Comparison of ENCODE assay signal across 9 mouse cellular contexts in genomic region chr10:121432635-121433280, GRCm38 (mm10). TPM values are rescaled to one million over a fixed set of nuclear protein-coding genes. Genes with fewer than 3 reads are reported as not detected.
A peak's percentile ranks its signal among the peaks of the same experiment; 100 is the strongest.
DNase-seq lines count a peak whose midpoint lies in the region; ATAC-seq and TF ChIP-seq lines count a peak whose summit lies in the region.
"Had no signal": no experiment of that assay in that cellular context is flagged by ENCODE, and none has a peak within 500 bp of the region (broad histone marks: within the 10 kb centered on the region; RNA-seq: fewer than 3 reads in every experiment).

No protein-coding gene starts in this region.

- H3K36me3 ChIP-seq in heart, adult 2 months (ENCODE audit: control insufficient read depth, insufficient read depth, low read length) = peaks cover 7% of the 10 kb centered on the region; the same call in 1 of the 2 replicates
- no peaks in the 10 kb centered on the region for H3K36me3 ChIP-seq in embryonic facial prominence, embryonic 10.5 days (replicated peaks)
- no peaks in the 10 kb centered on the region for H3K36me3 ChIP-seq in intestine, embryonic 14.5 days (ENCODE audit: control insufficient read depth, insufficient read depth, low read length)
- no peaks in the 10 kb centered on the region for H3K36me3 ChIP-seq in midbrain, postnatal 0 days (ENCODE audit: insufficient read depth, low read length)

- no peaks in the 10 kb centered on the region for H3K27me3 ChIP-seq in heart, adult 2 months (ENCODE audit: control insufficient read depth, insufficient read depth, low read length)
- H3K27me3 ChIP-seq in embryonic facial prominence, embryonic 10.5 days (replicated peaks; ENCODE audit: low read depth, poor library complexity, severe bottlenecking) = no peaks in the 10 kb centered on the region
- H3K27me3 ChIP-seq in intestine, embryonic 14.5 days (replicated peaks; ENCODE audit: control insufficient read depth, insufficient read depth, low read length) = no peaks in the 10 kb centered on the region
- H3K27me3 ChIP-seq in midbrain, postnatal 0 days (ENCODE audit: insufficient read depth, low read length) = no peaks in the 10 kb centered on the region
- H3K27me3 ChIP-seq: Patski had no signal

- H3K9ac ChIP-seq in heart, adult 2 months (ENCODE audit: low read depth, low read length) = peak overlapping the region; percentile 53
- no peak overlapping the region for H3K9ac ChIP-seq in intestine, embryonic 14.5 days (ENCODE audit: low read length)
- no peak overlapping the region for H3K9ac ChIP-seq in midbrain, postnatal 0 days (replicated peaks; ENCODE audit: low read length, poor library complexity, severe bottlenecking)

- no peak for ATAC-seq in intestine, embryonic 14.5 days (replicated peaks; ENCODE audit: low FRiP score, low TSS enrichment, low read depth)
- no peak for ATAC-seq in midbrain, postnatal 0 days (ENCODE audit: low FRiP score)
- ATAC-seq: Patski had no signal

- H3K4me3 ChIP-seq in heart, adult 2 months = peak overlapping the region; percentile 5
- H3K4me3 ChIP-seq in embryonic facial prominence, embryonic 10.5 days = no peak overlapping the region
- no peak overlapping the region for H3K4me3 ChIP-seq in intestine, embryonic 14.5 days (ENCODE audit: low read depth, low read length)
- H3K4me3 ChIP-seq in midbrain, postnatal 0 days (ENCODE audit: low read depth, low read length) = no peak overlapping the region

- peaks cover 5% of the 10 kb centered on the region for H3K79me2 ChIP-seq in heart, adult 2 months (replicated peaks; ENCODE audit: control insufficient read depth, insufficient read depth, low read length)

- intact Hi-C loops in heart, adult 2 months (cut with DNase I) = no loop called here

- 9% methylated on average over 16 of the region's 16 CpGs for WGBS in heart, adult 2 months
- WGBS in embryonic facial prominence, embryonic 10.5 days = 33% methylated on average over 16 of the region's 16 CpGs
- WGBS in intestine, embryonic 14.5 days = 28% methylated on average over 16 of the region's 16 CpGs
- WGBS in midbrain, postnatal 0 days = 19% methylated on average over 16 of the region's 16 CpGs

- H3K4me1 ChIP-seq in heart, adult 2 months (ENCODE audit: control insufficient read depth, insufficient read depth, low read length) = peaks cover 42% of the 10 kb centered on the region
- peaks cover 93% of the 10 kb centered on the region for H3K4me1 ChIP-seq in embryonic facial prominence, embryonic 10.5 days
- peaks cover 76% of the 10 kb centered on the region for H3K4me1 ChIP-seq in intestine, embryonic 14.5 days (replicated peaks; ENCODE audit: control insufficient read depth, insufficient read depth, low read length)
- peaks cover 7% of the 10 kb centered on the region; the same call in 1 of the 2 replicates for H3K4me1 ChIP-seq in midbrain, postnatal 0 days (ENCODE audit: insufficient read depth, low read length)

- no peak for TF ChIP-seq POLR2A in heart, adult 2 months (IDR thresholded peaks at IDR 0.05; ENCODE audit: insufficient read depth, low read depth, low read length)

- no peaks in the 10 kb centered on the region for H3K9me3 ChIP-seq in embryonic facial prominence, embryonic 10.5 days
- H3K9me3 ChIP-seq in intestine, embryonic 14.5 days (ENCODE audit: control insufficient read depth, low read length) = no peaks in the 10 kb centered on the region
- H3K9me3 ChIP-seq in midbrain, postnatal 0 days (ENCODE audit: low read length) = no peaks in the 10 kb centered on the region

- peak overlapping the region; percentile 18; the same call in 1 of the 2 replicates for H3K4me2 ChIP-seq in intestine, embryonic 14.5 days (ENCODE audit: low read length)
- H3K4me2 ChIP-seq in midbrain, postnatal 0 days (ENCODE audit: low read depth, low read length, poor library complexity, severe bottlenecking) = no peak overlapping the region

- H3K27ac ChIP-seq in heart, adult 2 months = peak overlapping the region; percentile 93
- peak overlapping the region; percentile 67 for H3K27ac ChIP-seq in embryonic facial prominence, embryonic 10.5 days (replicated peaks)
- peak overlapping the region; percentile 77 for H3K27ac ChIP-seq in intestine, embryonic 14.5 days (ENCODE audit: low read depth)
- H3K27ac ChIP-seq in midbrain, postnatal 0 days (ENCODE audit: low read depth, low read length) = peak overlapping the region; percentile 57

- peak; percentile 15; the same call in 1 of the 2 replicates for TF ChIP-seq CTCF in heart, adult 2 months (IDR thresholded peaks at IDR 0.05)
- no peak; the same call in 1 of the 2 replicates for TF ChIP-seq CTCF in midbrain, postnatal 0 days (IDR thresholded peaks at IDR 0.05)

- TF ChIP-seq EP300 in heart, adult 2 months (IDR thresholded peaks at IDR 0.05; ENCODE audit: insufficient read depth, low read depth, low read length) = no peak

- peak; percentile 54 to 58 for DNase-seq in heart, adult 2 months
- no peak for DNase-seq in heart, postnatal 4 days
- peak; percentile 36 for DNase-seq in MEL-GATA-1-ER (ENCODE audit: extremely low read depth, low read depth)
- DNase-seq in embryonic facial prominence, embryonic 10.5 days (ENCODE audit: low spot score) = no peak
- no peak for DNase-seq in intestine, embryonic 14.5 days (ENCODE audit: low spot score)
- DNase-seq in midbrain, postnatal 0 days (ENCODE audit: low spot score) = peak; percentile 64
- no peak for DNase-seq in testis, postnatal 10 days (ENCODE audit: low spot score)
- no peak for DNase-seq in kidney, postnatal 4 days

RNA-seq across cellular contexts. Expression of gene Rassf3, which starts 43.4 kb away (rescaled TPM):
- 100 to 1,000 TPM; 134 to 135 TPM for total RNA-seq in heart, adult 2 months (2021)
- 69.4 and 121 TPM in 2 replicates for polyA plus RNA-seq in heart, adult 2 months (2012; rRNA removed)
- 10 to 100 TPM; 82.2 to 85.0 TPM for total RNA-seq in heart, postnatal 4 days (2021)
- 15.8 and 19.4 TPM in 2 replicates for polyA plus RNA-seq in embryonic facial prominence, embryonic 10.5 days (2016; fragmentation: Nextera tagmentation; extraction: Ambion mirVana)
- 20.9 and 24.6 TPM in 2 replicates for polyA plus RNA-seq in intestine, embryonic 14.5 days (2014; fragmentation: Nextera tagmentation; extraction: Ambion mirVana)
- 5.8 and 6.0 TPM in 2 replicates for total RNA-seq in midbrain, postnatal 0 days (2014; rRNA removed)
- polyA plus RNA-seq in midbrain, postnatal 0 days (2015; fragmentation: Nextera tagmentation; extraction: Ambion mirVana) = 3.0 and 3.4 TPM in 2 replicates

Comparison
In these comparisons a context has a peak if more than half of its experiments do, and no peak if none do; other contexts are left out.
1. DNase-seq: peak in heart, adult 2 months (2 of 2), MEL-GATA-1-ER (single experiment) and midbrain, postnatal 0 days (single experiment); none in heart, postnatal 4 days (single experiment), embryonic facial prominence, embryonic 10.5 days (single experiment), intestine, embryonic 14.5 days (single experiment), testis, postnatal 10 days (single experiment) and kidney, postnatal 4 days (0 of 2).
2. Peak in every context shown above with its lines, with median percentiles within 50 percentile points of each other: H3K27ac ChIP-seq.